Mouse (Mus musculus) heart, postnatal 0 days (tissue): ENCODE results near the gene Lrig1. TPM values are rescaled to one million over a fixed set of nuclear protein-coding genes. Genes with fewer than 3 reads are reported as not detected.

Experiments
- ATAC-seq: fragments of 200-750 bp; cut with Nextera tagmentation; 2 replicates; pipeline ENCODE4 v1.8.0; 2017; ENCODE audit warnings: low read depth, moderate number of reproducible peaks, moderate library complexity; ENCODE audit not compliant: insufficient read depth
- DNase-seq: peaks from one replicate; pipeline ENCODE4 v3.0.0-alpha.2; 2016; ENCODE audit warnings: low spot score
- H3K27ac ChIP-seq: fragments of 300-500 bp; sonication (generic); 2 replicates; pipeline ENCODE4 v1.5.1; 2014; ENCODE audit warnings: low read depth, mild to moderate bottlenecking
- H3K27me3 ChIP-seq: fragments of 300-500 bp; sonication (generic); 2 replicates; pipeline ENCODE4 v1.6.1; 2014; ENCODE audit warnings: low read length, mixed read lengths; ENCODE audit not compliant: control insufficient read depth, insufficient read depth
- H3K36me3 ChIP-seq: fragments of 300-500 bp; sonication (generic); replicated peaks from 2 replicates; pipeline ENCODE4 v1.6.1; 2014; ENCODE audit warnings: low read length, mixed read lengths; ENCODE audit not compliant: control insufficient read depth, insufficient read depth
- H3K4me1 ChIP-seq: fragments of 300-500 bp; sonication (generic); 2 replicates; pipeline ENCODE4 v1.6.1; 2014; ENCODE audit warnings: antibody characterized with exemption; ENCODE audit not compliant: control insufficient read depth, insufficient read depth
- H3K4me2 ChIP-seq: fragments of 300-500 bp; sonication (generic); 2 replicates; pipeline ENCODE4 v1.6.1; 2014; ENCODE audit warnings: low read depth, mild to moderate bottlenecking, low read length, moderate library complexity
- H3K4me3 ChIP-seq: fragments of 300-500 bp; sonication (generic); 2 replicates; pipeline ENCODE4 v1.5.1; 2014; ENCODE audit warnings: low read depth, low read length
- H3K9ac ChIP-seq: fragments of 300-500 bp; sonication (generic); replicated peaks from 2 replicates; pipeline ENCODE4 v1.6.1; 2014; ENCODE audit warnings: low read depth, low read length, mixed read lengths
- H3K9me3 ChIP-seq: fragments of 300-500 bp; sonication (generic); replicated peaks from 2 replicates; pipeline ENCODE4 v1.6.1; 2016; ENCODE audit warnings: low read length; ENCODE audit not compliant: control insufficient read depth
- CTCF ChIP-seq: IDR thresholded peaks from 2 replicates; pipeline ENCODE4 v1.5.1; 2016; ENCODE audit warnings: antibody characterized with exemption, control low read depth, low read depth
- EP300 ChIP-seq: IDR thresholded peaks from 2 replicates; pipeline ENCODE4 v1.6.1; 2016; ENCODE audit warnings: antibody characterized with exemption, low read depth
- WGBS: fragments of 180-500 bp; shearing (Covaris S2); extraction: QIAGEN DNeasy Blood & Tissue Kit; methylation state at CpG from one replicate; pipeline ENCODE4 v1.1.7; 2014; 5-methylcytosine and 5-hydroxymethylcytosine counted together
- polyA plus RNA-seq: library from polyadenylated mRNA; unstranded; fragments of >200 nt; fragmentation: Nextera tagmentation; extraction: Ambion mirVana; gene quantifications from 2 replicates; pipeline ENCODE4 v1.2.1, GENCODE M21; 2015
- total RNA-seq: library from RNA; depleted of rRNA; stranded (reverse); fragments of >200 nt; gene quantifications from 2 replicates; pipeline ENCODE4 v1.2.3, GENCODE M21; 2014; ENCODE audit warnings: low replicate concordance

Gene Lrig1
- total and polyA plus RNA-seq, 2 experiments from 2014 or later = 7.1 to 54.3 TPM

- H3K27ac ChIP-seq = no peak overlapping the region
- H3K27me3 ChIP-seq = no peaks in the 10 kb centered on the region
- DNase-seq = no peak
- no peak overlapping the region for H3K4me3 ChIP-seq
- no peak overlapping the region for H3K4me2 ChIP-seq
- H3K4me1 ChIP-seq = peaks cover 25% of the 10 kb centered on the region
- ATAC-seq = no peak
- 45% methylated on average over 1 of the region's 1 CpGs for WGBS
- TF ChIP-seq CTCF (no peak), EP300 (no peak)
- no peaks in the 10 kb centered on the region for H3K36me3 ChIP-seq
- no peaks in the 10 kb centered on the region for H3K9me3 ChIP-seq
- no peak overlapping the region for H3K9ac ChIP-seq
Observed at GRCm38 (mm10) chr6:94635343-94635742, 64.6 kb downstream of the Lrig1 start.

DNA sequence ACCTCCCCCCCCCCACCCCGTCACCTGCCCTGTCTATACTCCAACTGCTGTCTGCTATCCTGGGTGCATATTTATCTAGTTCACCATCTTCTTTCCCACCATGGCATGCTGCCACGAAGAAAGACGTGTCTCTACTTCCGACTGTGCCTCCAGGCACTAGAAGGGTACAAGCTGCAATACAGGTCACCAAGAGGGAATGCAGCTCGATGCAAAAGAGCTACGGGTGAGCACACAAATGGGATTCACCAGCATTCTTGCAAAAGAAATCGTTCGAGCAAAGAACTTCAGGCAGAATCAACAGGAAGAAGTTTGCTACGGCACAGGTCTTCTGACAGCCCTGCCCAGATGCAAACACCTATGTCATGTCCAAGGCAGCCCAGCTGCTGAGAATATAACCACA is 65.2 kb downstream of the Lrig1 start:
- H3K4me1 ChIP-seq = peaks cover 25% of the 10 kb centered on the region
- no peaks in the 10 kb centered on the region for H3K36me3 ChIP-seq
- 67% methylated on average over 9 of the region's 9 CpGs for WGBS
- no peak for DNase-seq
- no peak overlapping the region for H3K4me2 ChIP-seq
- no peak overlapping the region for H3K9ac ChIP-seq
- no peaks in the 10 kb centered on the region for H3K9me3 ChIP-seq
- ATAC-seq = no peak
- no peak overlapping the region for H3K4me3 ChIP-seq
- no peak overlapping the region; the same call in 1 of the 2 replicates for H3K27ac ChIP-seq
- TF ChIP-seq CTCF (no peak), EP300 (no peak)
- H3K27me3 ChIP-seq = no peaks in the 10 kb centered on the region

DNA sequence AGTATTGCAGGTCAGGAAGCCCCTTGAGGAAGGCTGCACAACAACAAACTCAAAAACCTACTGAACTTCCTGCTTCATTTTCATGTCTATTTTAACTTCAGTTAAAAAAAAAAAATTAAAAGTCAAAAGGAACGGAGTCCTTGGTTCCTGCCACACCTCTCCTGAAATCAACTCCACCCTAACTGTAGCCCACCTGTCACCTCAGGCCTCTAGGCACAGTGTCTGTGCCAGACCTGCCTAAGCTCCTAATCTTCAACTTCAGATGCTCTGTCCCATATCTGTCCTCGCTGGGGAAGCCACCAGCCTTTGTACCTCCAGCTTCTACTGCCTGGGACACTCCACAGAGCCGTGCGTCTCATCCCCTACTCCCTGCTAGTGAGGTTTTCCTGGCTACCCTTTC is 65.7 kb downstream of the Lrig1 start:
- DNase-seq (no peak), ATAC-seq (no peak)
- H3K9me3 ChIP-seq = no peaks in the 10 kb centered on the region
- TF ChIP-seq EP300 (no peak), CTCF (no peak)
- H3K4me3 ChIP-seq = no peak overlapping the region
- no peak overlapping the region; the same call in 1 of the 2 replicates for H3K27ac ChIP-seq
- 39% methylated on average over 4 of the region's 4 CpGs for WGBS
- H3K27me3 ChIP-seq = no peaks in the 10 kb centered on the region
- H3K4me1 ChIP-seq = peaks cover 25% of the 10 kb centered on the region
- no peak overlapping the region for H3K9ac ChIP-seq
- H3K36me3 ChIP-seq = no peaks in the 10 kb centered on the region
- H3K4me2 ChIP-seq = no peak overlapping the region

GRCm38 (mm10) chr6:94631779-94632082 is 68.2 kb downstream of the Lrig1 start:
- 87% methylated on average over 6 of the region's 6 CpGs for WGBS
- no peak for TF ChIP-seq EP300
- no peak for TF ChIP-seq CTCF
- Histone ChIP-seq H3K36me3 (peaks cover 9% of the 10 kb centered on the region; the same call in 1 of the 2 replicates), H3K4me1 (peaks cover 24% of the 10 kb centered on the region), H3K4me2 (no peak overlapping the region), H3K9ac (no peak overlapping the region), H3K27ac (no peak overlapping the region), H3K27me3 (no peaks in the 10 kb centered on the region), H3K9me3 (no peaks in the 10 kb centered on the region), H3K4me3 (no peak overlapping the region)
- DNase-seq = no peak
- no peak for ATAC-seq

DNA sequence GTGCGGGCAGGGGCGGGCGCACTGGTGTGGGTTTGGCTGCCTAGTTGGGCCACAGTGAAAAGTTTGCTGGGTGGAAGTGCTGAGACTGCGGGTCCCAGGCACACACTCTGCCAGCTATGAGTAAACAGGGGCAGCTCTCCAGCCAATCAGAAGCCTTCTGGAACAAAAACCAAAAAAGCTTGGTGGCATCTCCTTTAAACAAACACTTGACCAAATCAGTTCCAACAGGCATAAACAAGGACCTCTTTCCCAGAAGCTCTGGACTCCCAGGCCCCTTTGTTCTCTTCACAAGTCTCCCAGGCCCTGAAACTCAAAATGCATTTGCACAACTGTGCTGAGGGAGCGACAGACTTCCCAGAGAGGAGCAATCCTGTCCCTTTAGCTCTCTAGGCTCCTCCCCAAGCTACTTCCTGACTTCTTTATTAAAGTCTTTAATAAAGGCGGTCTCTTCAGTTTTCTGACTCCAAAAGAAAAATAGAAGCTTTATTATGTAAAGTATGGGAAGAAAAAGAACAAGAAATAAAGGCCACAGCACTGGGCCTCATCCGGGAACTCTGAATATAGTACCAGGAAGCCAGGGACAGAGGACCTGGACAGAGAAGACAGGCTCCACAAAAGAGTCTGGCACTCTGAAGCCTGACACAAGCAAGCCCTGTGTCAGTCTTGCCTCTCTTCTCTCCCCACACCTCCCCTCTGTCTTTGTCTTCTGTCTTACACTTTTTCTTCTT is 68.7 kb downstream of the Lrig1 start:
- Histone ChIP-seq H3K27ac (no peak overlapping the region), H3K27me3 (no peaks in the 10 kb centered on the region), H3K4me2 (no peak overlapping the region), H3K9me3 (no peaks in the 10 kb centered on the region), H3K4me1 (peaks cover 19% of the 10 kb centered on the region), H3K36me3 (peaks cover 13% of the 10 kb centered on the region; the same call in 1 of the 2 replicates), H3K4me3 (no peak overlapping the region), H3K9ac (no peak overlapping the region)
- DNase-seq = no peak
- no peak for ATAC-seq
- no peak for TF ChIP-seq EP300
- no peak for TF ChIP-seq CTCF
- WGBS = 75% methylated on average over 7 of the region's 7 CpGs

GRCm38 (mm10) chr6:94628787-94629186 is 71.2 kb downstream of the Lrig1 start:
- no peak for TF ChIP-seq EP300
- TF ChIP-seq CTCF = no peak

More at GRCm38 (mm10) chr6:94628787-94629186, 71.2 kb downstream of the Lrig1 start:
- Histone ChIP-seq H3K4me2 (no peak overlapping the region), H3K4me3 (no peak overlapping the region), H3K27me3 (no peaks in the 10 kb centered on the region), H3K27ac (no peak overlapping the region), H3K36me3 (peaks cover 30% of the 10 kb centered on the region), H3K4me1 (0 out of 2 replicates have a peak, but pooled peaks cover 6% of the 10 kb centered on the region), H3K9ac (no peak overlapping the region), H3K9me3 (no peaks in the 10 kb centered on the region)
- ATAC-seq = peak; percentile 36
- no peak for DNase-seq
- WGBS = 55% methylated on average over 6 of the region's 6 CpGs
